Mouse (Mus musculus): ENCODE data around the gene Arel1. TPM values are rescaled to one million over a fixed set of nuclear protein-coding genes. Genes with fewer than 3 reads are reported as not detected.
A peak's percentile ranks its signal among the peaks of the same experiment; 100 is the strongest.

Gene Arel1
- total RNA-seq, 2 experiments from 2014 or later: 22.0 to 34.3 TPM

- ATAC-seq (ENCODE audit: poor library complexity, severe bottlenecking): no peak
Measured at GRCm38 (mm10) chr12:84907627-84908480, 62.8 kb downstream of the Arel1 start.

GRCm38 (mm10) chr12:84907024-84907626 lies 63.6 kb downstream of the Arel1 start:
- no peak for ATAC-seq (ENCODE audit: poor library complexity, severe bottlenecking)

- no peak for ATAC-seq (ENCODE audit: poor library complexity, severe bottlenecking)
Measured at GRCm38 (mm10) chr12:84904399-84904798, 66.3 kb downstream of the Arel1 start.

GRCm38 (mm10) chr12:84900317-84900716 lies 70.4 kb downstream of the Arel1 start:
- ATAC-seq (ENCODE audit: poor library complexity, severe bottlenecking): no peak

- ATAC-seq (ENCODE audit: poor library complexity, severe bottlenecking): no peak
Measured at GRCm38 (mm10) chr12:84897322-84897721, 73.4 kb downstream of the Arel1 start.

- no peak for ATAC-seq (ENCODE audit: poor library complexity, severe bottlenecking)
Measured at GRCm38 (mm10) chr12:84896235-84896634, 74.5 kb downstream of the Arel1 start.

GRCm38 (mm10) chr12:84893648-84894628 lies 76.8 kb downstream of the Arel1 start:
- no peak for ATAC-seq (ENCODE audit: poor library complexity, severe bottlenecking)

- ATAC-seq (ENCODE audit: poor library complexity, severe bottlenecking): no peak
Measured at GRCm38 (mm10) chr12:84890289-84890688, 80.4 kb downstream of the Arel1 start.

GRCm38 (mm10) chr12:84885107-84885876 lies 85.4 kb downstream of the Arel1 start:
- ATAC-seq (ENCODE audit: poor library complexity, severe bottlenecking): no peak

GRCm38 (mm10) chr12:84884423-84885076 lies 86.2 kb downstream of the Arel1 start:
- ATAC-seq (ENCODE audit: poor library complexity, severe bottlenecking): no peak

GRCm38 (mm10) chr12:84882796-84883195 lies 87.9 kb downstream of the Arel1 start:
- ATAC-seq (ENCODE audit: poor library complexity, severe bottlenecking): no peak

- ATAC-seq (ENCODE audit: poor library complexity, severe bottlenecking): no peak
Measured at GRCm38 (mm10) chr12:84880091-84880490, 90.6 kb downstream of the Arel1 start.

- peak; percentile 95 for ATAC-seq (ENCODE audit: poor library complexity, severe bottlenecking)
Measured at GRCm38 (mm10) chr12:84876481-84877121, 94.1 kb downstream of the Arel1 start, which contains the start of gene Ltbp2. Gene Ltbp2 (minus strand): TSS chr12:84876532.

- ATAC-seq (ENCODE audit: poor library complexity, severe bottlenecking): no peak
Measured at GRCm38 (mm10) chr12:84875761-84876480, 94.8 kb downstream of the Arel1 start.

- no peak for ATAC-seq (ENCODE audit: poor library complexity, severe bottlenecking)
Measured at GRCm38 (mm10) chr12:84873434-84873833, 97.3 kb downstream of the Arel1 start.

GRCm38 (mm10) chr12:84872310-84872709 lies 98.4 kb downstream of the Arel1 start:
- no peak for ATAC-seq (ENCODE audit: poor library complexity, severe bottlenecking)

Measured in megakaryocyte, adult 5-6 weeks (primary cell).